Mouse (Mus musculus): ENCODE measurements around the gene Gstm6.
"Not testable (repeated sequence)": the region's sequence is repeated elsewhere in the genome, so short reads cannot be mapped to it uniquely, and the experiment has no call there.

Gene Gstm6

GRCm38 (mm10) chr3:107943239-107943990, at the start of gene Gstm6:
Gene Gstm6, minus strand, starts transcription at chr3:107943749.
- peak in 1 of 2 experiments; percentile 39 for DNase-seq (ENCODE audit: low spot score in 2 of 2)

GRCm38 (mm10) chr3:107986041-107986562, 42.6 kb upstream of the Gstm6 start, which contains the start of gene Gstm2:
Gene Gstm2, minus strand, starts transcription at chr3:107986453.
- no peak for DNase-seq (ENCODE audit: low spot score in 2 of 2)

GRCm38 (mm10) chr3:107985141-107985540, 41.6 kb upstream of the Gstm6 start:
- not testable (repeated sequence) for DNase-seq (ENCODE audit: low spot score in 2 of 2)

- DNase-seq (ENCODE audit: low spot score in 2 of 2), result no peak
Measured at GRCm38 (mm10) chr3:107984471-107984870, 40.9 kb upstream of the Gstm6 start.

GRCm38 (mm10) chr3:107983771-107984170, 40.2 kb upstream of the Gstm6 start:
- DNase-seq (ENCODE audit: low spot score in 2 of 2), result no peak

GRCm38 (mm10) chr3:107982726-107983125, 39.2 kb upstream of the Gstm6 start:
- DNase-seq (ENCODE audit: low spot score in 2 of 2), result no peak

GRCm38 (mm10) chr3:107981261-107981660, 37.7 kb upstream of the Gstm6 start:
- no peak for DNase-seq (ENCODE audit: low spot score in 2 of 2)

GRCm38 (mm10) chr3:107977691-107978090, 34.1 kb upstream of the Gstm6 start:
- DNase-seq (ENCODE audit: low spot score in 2 of 2), result no peak

GRCm38 (mm10) chr3:107974237-107974636, 30.7 kb upstream of the Gstm6 start:
- no peak for DNase-seq (ENCODE audit: low spot score in 2 of 2)

GRCm38 (mm10) chr3:107972070-107972469, 28.5 kb upstream of the Gstm6 start:
- no peak for DNase-seq (ENCODE audit: low spot score in 2 of 2)

- not testable (repeated sequence) for DNase-seq (ENCODE audit: low spot score in 2 of 2)
Measured at GRCm38 (mm10) chr3:107971101-107971500, 27.6 kb upstream of the Gstm6 start.

- no peak for DNase-seq (ENCODE audit: low spot score in 2 of 2)
Measured at GRCm38 (mm10) chr3:107968724-107969395, 25.3 kb upstream of the Gstm6 start, which contains the start of gene Gstm3. Gene Gstm3, minus strand, starts transcription at chr3:107969283.

- DNase-seq (ENCODE audit: low spot score in 2 of 2), result no peak
Measured at GRCm38 (mm10) chr3:107966631-107967030, 23.1 kb upstream of the Gstm6 start.

GRCm38 (mm10) chr3:107965592-107965991, 22.0 kb upstream of the Gstm6 start:
- DNase-seq (ENCODE audit: low spot score in 2 of 2), result no peak

- DNase-seq (ENCODE audit: low spot score in 2 of 2), result no peak
Measured at GRCm38 (mm10) chr3:107964656-107965308, 21.2 kb upstream of the Gstm6 start.

GRCm38 (mm10) chr3:107964026-107964425, 20.5 kb upstream of the Gstm6 start:
- no peak for DNase-seq (ENCODE audit: low spot score in 2 of 2)

- DNase-seq (ENCODE audit: low spot score in 2 of 2), result not testable (repeated sequence)
Measured at GRCm38 (mm10) chr3:107955260-107955659, 11.7 kb upstream of the Gstm6 start.

GRCm38 (mm10) chr3:107953906-107954305, 10.4 kb upstream of the Gstm6 start:
- no peak for DNase-seq (ENCODE audit: low spot score in 2 of 2)

GRCm38 (mm10) chr3:107953328-107953755, 9.8 kb upstream of the Gstm6 start:
- peak in 1 of 2 experiments; percentile 63 for DNase-seq (ENCODE audit: low spot score in 2 of 2)

GRCm38 (mm10) chr3:107950531-107950930, 7.0 kb upstream of the Gstm6 start:
- no peak for DNase-seq (ENCODE audit: low spot score in 2 of 2)

GRCm38 (mm10) chr3:107949461-107949860, 5.9 kb upstream of the Gstm6 start:
- not testable (repeated sequence) for DNase-seq (ENCODE audit: low spot score in 2 of 2)

- no peak for DNase-seq (ENCODE audit: low spot score in 2 of 2)
Measured at GRCm38 (mm10) chr3:107945729-107946128, 2.2 kb upstream of the Gstm6 start.

All from left cerebral cortex, adult 9 months (tissue).